Mouse (Mus musculus) CD4-positive, CD25-positive, alpha-beta regulatory T cell, adult 9 weeks (primary cell): ENCODE data around the gene Cldn12. TPM values are rescaled to one million over a fixed set of nuclear protein-coding genes. Genes with fewer than 3 reads are reported as not detected.

Experiments used
- polyA plus RNA-seq: library from polyadenylated mRNA; unstranded; fragments of 100-300 nt; shearing (Covaris generic); gene quantifications from one replicate; pipeline ENCODE4 v1.2.1, GENCODE M21; 2017

The Cldn12 gene
- polyA plus RNA-seq: 2.2 TPM

GRCm38 (mm10) chr5:5514196-5515076, at the start of gene Cldn12:
TSS of gene Cldn12 (minus strand) at chr5:5514958.

GRCm38 (mm10) chr5:5559079-5559740, 44.5 kb upstream of the Cldn12 start, which contains the start of gene Gtpbp10:
TSS of gene Gtpbp10 (minus strand) at chr5:5559538.

GRCm38 (mm10) chr5:5479043-5479442, 35.7 kb downstream of the Cldn12 start, which contains the start of gene 1700015F17Rik:
TSS of gene 1700015F17Rik (minus strand) at chr5:5479143.

Other genes starting within 250 kb of the Cldn12 start
- 0.20 TPM for gene Cdk14, start 94.6 kb downstream of the Cldn12 start, polyA plus RNA-seq
- not detected for gene 1700015F17Rik, start 35.8 kb downstream of the Cldn12 start, polyA plus RNA-seq
- gene Gtpbp10, start 44.6 kb upstream of the Cldn12 start, polyA plus RNA-seq: 16.6 TPM
- not detected for gene Gm8773, start 58.8 kb upstream of the Cldn12 start, polyA plus RNA-seq
- not detected for gene Cfap69, start 149.3 kb upstream of the Cldn12 start, polyA plus RNA-seq
- not detected for gene Steap2, start 179.6 kb upstream of the Cldn12 start, polyA plus RNA-seq
- not detected for gene Steap1, start 234.4 kb upstream of the Cldn12 start, polyA plus RNA-seq